Mouse (Mus musculus): Measurements from ENCODE around the gene Vps33b. TPM values are rescaled to one million over a fixed set of nuclear protein-coding genes. Genes with fewer than 3 reads are reported as not detected.
A peak's percentile ranks its signal among the peaks of the same experiment; 100 is the strongest.

Vps33b gene
- total and polyA plus RNA-seq, 3 experiments, result 9.3 to 20.6 (median 20.4) TPM

DNA sequence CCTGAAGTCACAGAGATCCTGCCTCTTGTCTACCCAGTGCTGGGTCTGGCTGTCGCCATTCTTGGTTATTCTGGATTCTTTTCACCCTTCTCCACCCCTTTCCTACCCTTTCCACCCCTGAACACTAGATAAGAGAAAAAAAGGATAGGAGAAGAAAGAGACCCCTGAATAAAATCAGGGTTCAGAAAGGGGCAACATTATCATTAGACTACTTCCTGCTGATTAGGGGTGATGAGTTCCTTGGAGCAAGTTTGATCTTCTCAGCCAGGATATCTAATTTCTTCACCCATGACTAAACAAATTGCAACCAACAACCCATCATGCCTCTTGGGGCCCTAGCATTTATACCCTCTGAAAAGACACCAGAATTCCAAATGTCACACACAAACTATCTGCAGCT, 1.7 kb upstream of the Vps33b start:
- DNase-seq, result no peak

DNA sequence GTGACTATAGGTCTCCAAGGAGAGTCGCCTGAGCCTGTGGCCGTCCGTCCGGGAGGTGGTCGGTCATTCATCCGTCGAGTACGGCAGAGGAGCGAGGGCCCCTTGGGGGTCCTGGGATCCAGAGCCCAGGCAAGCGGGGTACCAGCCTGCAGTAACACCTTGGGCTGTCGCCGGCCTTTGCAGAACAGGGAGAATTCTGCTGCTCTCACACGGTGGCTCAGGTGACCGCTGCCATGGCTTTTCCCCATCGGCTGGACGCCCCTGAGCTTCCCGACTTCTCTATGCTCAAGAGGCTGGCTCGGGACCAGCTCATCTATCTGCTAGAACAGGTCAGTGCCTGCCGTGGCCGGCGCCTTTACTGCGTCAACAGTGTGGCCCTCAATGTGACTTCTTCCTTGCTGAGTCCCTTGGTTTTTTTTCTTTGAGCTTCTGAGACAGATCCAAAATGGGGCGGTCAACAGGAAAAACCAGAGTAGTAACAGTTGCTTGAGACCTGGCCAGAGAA, 354 bp downstream of the Vps33b start:
- peak; percentile 68 for DNase-seq

DNA sequence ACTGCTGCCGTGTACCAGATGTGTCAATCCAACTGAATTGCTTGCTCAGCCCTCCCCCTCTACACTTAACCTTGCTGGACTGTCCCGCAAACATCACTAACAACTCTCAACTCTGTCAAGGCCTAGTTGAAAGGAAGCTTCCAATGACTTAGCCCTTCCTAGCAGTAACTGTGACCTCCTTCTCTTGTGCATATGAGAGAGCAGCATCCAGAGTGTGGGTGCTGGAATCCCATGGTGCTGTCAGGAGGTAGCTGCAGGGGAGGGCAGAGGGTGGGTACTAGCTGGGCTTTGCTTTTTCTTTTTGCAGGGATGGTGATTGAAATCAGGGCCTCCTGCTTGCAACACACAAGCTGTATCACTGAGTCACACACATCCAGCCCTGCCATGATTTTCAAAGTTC, 4.0 kb downstream of the Vps33b start:
- peak; percentile 59 for DNase-seq

DNA sequence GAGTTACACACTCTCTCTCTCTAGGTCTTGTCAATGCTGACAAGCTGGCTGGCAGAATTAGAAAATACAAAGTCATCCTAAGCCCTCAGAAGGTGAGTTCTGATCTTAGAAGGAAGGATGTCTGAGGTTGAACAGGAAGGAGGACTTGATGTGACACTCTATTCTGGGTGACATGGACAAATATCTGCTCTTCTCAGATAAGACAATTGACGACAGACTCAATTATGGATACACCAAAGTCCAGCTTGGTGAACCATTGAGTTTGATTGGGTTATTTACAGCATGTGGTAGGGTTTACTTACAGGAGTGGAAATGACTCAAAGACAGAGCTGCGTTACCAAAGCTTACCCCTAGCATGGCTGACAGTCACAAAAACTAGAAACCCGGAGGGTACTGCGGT, 6.9 kb downstream of the Vps33b start:
- DNase-seq, result no peak

DNA sequence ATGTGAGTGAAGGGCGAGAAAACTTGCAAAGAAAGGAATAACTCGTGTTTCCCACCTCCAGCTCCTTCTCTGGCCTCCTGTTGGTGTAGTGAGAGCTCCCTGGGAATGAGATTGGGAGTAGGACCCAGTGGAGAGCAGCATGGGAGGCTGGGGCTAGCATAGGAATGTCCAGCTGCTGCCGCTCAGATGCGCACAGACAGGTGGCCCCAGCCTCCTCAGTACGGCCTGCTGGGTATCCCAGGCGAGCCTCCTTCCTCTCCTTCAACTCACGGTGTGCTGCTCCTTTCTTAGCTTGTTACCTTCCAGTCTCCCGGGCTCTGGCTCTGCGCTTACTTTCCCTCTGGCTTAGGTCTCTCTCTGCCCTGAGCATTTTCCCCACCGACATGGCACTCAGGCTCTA, 10.6 kb downstream of the Vps33b start:
- DNase-seq, result no peak

DNA sequence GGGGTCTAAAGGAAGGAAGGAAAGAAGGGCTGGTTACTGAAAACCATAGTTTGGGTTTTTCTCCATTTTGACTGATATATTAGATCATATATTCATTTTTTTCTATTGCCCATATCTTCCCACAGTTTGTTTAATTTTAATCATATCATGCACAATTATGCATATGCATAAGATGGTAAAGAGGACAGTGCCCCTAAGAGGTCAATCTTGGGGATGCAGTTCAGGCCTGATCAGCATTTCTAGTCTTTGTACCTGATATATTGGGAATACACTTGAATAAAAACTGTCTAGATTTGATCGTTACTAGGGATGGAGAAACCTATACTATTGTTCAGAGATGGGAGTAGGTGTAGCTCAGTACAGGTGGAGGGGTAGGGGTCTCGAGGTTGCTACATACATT, 11.5 kb downstream of the Vps33b start:
- no peak for DNase-seq

DNA sequence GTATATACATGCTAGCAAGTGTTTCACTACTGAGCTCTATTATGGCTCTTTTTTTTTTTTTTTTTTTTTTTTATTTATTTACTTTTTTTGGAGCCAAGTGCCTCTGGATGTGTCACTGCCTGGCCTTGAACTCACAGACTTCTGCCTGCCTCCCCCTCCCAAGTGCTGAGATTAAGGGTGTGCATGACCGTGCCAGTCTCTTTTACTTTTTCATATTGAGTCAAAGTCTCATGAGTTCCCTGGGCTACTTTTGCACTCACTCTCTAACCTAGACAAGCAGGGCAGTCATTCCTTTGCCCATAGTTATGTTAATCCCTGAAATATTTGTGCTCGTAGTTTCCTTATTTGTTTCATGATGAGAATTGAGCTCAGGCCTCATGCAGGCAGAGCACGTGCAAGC, 12.2 kb downstream of the Vps33b start:
- DNase-seq, result peak; percentile 68

DNA sequence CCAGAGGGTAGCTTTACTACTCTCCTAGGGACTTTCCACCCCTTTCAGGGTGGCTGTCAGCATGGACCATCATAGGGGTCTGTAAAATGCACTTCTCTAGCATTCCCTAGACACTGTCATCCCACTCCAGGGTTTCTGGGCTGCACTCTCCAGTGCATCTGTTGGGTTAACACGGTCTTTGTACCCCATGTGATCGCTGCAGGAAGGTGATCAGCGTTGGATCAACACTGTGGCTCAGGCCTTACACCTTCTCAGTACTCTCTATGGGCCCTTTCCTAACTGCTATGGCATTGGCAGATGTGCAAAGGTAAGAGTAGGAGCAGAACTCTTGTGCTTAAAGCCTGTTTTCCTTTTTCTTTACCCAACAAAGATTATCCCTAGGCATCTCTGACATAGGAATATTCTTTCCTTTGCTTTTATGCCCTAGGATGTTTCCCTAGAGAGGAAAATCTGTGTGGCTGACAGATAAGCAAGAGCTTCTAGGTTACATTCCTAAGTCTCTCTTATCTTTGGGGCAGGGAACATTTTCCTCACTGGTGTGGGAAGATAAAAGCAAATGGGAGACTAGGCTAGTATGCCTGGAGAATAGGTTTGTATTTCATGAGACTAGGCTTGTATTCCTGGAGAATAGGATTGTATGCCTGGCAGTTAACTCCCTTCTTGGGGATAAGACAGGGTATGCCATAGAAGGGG, 13.9 kb downstream of the Vps33b start:
- DNase-seq, result no peak

DNA sequence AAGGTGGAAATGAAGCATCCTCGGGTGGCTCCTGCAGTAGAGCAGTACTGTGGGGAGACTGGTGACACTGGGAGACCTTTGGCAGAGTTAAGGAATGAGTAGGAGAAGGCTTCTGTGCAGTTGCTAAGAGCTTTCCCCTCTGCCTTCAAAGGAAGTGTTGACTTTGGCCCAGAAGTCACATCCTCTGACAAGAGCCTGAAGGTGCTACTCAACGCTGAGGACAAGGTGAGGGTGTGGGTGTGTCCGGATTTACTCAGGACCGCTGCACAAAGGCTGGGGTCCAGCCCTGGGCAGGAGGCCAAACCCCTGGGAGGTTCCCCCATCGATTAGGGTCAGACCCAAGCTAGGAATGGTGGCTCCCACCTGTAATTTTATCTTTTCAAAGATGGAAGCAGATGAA, 14.9 kb downstream of the Vps33b start:
- no peak for DNase-seq

DNA sequence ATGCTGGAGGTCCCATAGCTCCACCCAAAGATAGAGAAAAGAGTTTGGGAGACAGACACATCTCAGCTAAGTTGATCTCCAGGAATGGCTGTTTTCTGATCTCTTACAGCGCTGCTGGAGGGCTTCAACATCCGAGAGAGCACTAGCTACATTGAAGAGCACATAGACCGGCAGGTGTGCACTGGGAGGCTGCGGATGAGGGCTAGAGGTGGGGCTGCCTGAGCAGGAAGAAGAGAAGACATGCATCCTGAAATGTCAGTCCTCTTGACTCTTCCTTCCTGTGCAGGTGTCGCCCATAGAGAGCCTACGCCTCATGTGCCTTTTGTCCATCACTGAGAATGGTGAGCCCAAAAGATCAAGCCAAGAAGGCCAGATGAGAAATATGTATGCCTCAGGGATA, 16.3 kb downstream of the Vps33b start:
- DNase-seq, result no peak

DNA sequence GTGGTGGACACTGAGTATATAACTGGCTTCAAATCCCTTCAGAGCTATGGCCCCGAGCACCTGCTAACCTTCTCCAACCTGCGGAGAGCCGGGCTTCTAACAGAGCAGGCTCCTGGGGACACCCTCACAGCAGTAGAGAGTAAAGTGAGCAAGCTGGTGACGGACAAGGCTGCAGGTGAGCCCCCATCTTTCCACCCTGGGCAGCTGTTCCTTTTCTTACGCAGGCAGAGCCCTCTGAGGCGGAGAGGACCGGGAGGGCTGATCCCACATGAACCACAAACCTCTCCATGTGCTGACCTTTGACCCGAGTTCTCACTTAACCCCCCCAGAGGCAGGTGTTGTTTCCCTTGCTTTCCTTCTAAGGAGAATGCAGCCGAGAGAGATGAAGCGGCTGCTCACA, 18.3 kb downstream of the Vps33b start:
- DNase-seq, result no peak

DNA sequence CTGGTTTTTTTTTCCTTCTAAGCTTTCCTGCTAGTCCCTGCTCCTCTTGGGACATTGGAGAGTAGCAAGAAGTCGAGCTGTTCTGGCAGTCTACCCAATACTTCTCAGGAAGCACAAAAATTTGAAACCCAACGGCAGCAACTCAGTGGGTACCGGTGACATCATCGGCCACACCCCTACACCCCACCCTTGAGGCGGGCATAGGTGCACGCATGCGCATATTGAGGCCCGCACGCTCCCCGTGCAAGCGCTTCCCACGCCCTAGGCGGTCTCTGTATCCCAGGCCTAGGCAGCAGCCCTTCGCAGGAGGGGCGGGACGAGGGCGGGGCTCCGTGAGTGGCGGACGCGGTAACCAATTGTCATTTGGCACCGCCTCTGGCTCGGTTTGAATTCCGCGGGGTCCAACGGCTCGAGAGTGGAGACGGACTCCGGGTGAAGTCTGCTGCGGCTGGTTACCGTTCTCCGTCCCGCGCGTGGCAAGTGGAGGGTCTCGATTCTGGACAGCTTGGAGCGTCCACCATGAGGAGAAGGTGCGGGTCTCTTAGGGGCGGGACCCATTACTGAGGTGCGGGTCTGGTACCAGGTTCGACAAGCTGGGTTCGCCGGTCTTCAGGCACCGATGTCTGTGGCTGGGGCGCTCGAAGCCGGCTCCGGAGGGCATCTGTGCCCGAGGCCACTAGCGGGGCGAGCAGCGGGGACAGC, 24.8 kb downstream of the Vps33b start, which contains the start of gene Prc1:
Gene Prc1, plus strand, starts transcription at position 389 of the 702 bp plus-strand sequence.
- DNase-seq, result peak; percentile 100

DNA sequence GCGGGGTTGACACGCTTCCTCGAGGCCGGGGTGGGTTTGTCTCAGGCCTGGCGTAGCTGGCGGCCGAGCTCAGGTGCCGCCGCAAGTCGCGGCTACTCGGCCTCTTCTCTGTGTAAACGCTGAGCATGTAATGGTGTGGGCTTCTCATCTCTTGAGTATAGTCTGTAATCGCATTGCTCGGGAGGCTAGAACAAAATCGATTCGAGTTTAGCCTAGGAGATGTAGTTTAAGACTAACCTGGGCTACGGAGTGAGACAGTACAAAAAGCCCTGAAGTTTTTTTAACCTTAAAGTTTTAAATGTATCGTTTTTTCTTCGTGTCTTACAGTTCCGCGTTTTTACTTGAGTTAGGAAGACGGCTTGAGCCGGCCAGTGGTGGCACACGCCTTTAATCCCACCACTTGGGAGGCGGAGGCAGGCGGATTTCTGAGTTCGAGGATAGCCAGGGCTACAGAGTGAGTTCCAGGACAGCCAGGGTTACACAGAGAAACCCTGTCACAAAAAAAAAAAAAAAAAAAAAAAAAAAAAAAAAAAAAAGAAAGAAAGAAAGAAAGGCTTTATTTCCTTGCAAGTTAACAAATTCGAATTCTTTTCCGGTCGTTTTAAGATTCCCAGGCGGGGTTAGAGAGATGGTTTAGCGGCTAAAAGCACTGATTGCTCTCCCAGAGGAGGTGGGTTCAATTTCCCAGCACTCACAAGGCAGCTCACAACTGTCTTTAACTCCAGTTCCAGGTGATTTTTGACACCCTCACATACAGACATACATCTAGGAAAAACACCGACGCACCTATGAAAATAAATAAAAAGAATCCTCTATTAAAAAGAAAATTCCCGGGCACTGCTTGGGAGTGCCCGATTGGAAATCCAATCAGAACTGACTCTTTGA, 25.6 kb downstream of the Vps33b start:
- no peak for DNase-seq

DNA sequence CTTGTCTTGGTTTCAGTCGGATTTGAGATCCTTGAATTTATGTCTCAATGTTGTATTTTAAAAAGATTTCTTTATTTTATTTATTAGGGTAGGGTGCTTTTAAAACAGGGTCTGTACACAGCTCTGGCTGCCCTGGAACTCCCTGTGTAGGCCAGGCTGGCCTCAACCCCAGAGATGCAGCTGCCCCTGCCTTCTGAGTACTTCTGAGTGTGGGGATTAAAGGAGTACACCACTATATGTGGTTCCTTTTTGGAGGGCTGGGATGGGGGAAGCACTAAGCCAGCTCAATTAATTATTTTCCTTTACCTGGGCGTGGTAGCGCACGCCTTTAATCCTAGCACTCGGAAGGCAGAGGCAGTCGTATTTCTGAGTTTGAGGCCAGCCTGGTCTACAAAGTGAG, 27.0 kb downstream of the Vps33b start:
- no peak for DNase-seq

DNA sequence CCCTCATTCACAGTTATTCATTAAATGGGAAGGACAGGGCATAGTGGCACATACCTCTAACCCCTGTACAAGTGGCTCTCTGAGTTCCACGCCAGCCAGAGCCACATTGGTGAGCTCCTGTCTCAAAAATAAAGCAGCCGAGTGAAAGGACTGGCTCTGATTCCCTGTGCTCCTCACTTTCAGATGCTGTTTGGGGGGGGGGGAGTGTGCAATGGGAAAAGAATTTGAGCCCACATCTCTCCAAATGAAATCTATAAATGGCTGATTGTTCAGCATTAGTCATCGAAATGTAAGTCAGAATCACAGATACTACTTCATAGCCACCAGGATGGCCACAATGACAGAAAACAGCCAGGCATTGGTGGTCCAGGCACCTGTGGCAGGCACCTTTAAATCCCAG, 27.6 kb downstream of the Vps33b start:
- DNase-seq, result no peak

DNA sequence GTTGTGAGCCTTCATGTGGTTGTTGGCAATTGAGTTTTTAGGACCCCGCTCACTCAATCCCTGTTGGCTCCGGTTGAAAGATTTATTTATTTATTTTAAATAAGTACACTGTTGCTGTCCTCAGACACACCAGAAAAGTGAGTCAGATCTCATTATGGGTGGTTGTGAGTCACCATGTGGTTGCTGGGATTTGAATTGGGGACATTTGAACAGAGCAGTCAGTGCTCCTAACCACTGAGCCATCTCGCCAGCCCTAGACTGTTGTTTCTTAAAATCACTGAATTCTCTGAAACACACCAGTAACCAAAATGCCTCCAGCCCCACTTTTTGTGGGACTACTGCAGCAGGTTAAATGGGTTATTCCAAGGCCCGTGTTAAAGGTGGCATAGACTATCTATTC, 29.3 kb downstream of the Vps33b start:
- no peak for DNase-seq

DNA sequence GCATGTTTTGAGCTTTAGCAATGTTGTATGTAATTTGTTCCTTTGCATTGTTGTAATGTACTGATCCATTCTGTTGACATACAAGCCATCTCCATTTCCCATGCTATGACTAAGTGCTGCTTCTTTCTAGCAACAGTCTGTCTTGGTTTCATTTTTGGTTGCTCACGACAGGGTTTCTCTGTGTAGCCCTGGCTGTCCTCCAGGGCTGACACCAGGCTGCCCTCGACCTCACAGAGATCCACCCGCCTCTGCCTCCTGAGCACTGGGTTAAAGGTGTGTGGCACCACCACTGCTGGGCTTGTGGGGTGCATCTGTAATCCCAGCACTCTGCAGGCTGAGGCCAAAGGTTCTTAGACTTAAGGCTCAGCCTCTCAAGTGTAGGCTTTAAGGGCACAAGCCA, 30.1 kb downstream of the Vps33b start:
- DNase-seq, result peak; percentile 42

DNA sequence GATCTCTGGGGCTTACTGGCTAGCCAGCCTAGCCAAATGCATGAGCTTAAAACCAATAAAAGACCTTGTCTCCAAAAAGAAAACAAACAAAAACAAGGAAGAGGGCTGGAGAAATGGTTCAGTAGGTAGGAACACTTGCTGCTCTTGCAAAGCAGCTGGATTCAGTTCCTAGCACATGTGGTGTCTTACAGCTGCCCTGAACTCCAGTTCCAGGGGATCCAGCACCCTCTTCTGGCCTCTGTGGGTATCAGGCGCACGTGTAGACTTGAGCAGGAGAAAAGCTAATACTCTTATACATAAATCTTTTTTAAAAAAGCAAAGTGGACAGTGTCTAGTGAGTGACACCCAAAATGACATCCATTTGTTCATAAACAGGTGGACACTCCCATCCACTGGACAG, 32.1 kb downstream of the Vps33b start:
- no peak for DNase-seq

DNA sequence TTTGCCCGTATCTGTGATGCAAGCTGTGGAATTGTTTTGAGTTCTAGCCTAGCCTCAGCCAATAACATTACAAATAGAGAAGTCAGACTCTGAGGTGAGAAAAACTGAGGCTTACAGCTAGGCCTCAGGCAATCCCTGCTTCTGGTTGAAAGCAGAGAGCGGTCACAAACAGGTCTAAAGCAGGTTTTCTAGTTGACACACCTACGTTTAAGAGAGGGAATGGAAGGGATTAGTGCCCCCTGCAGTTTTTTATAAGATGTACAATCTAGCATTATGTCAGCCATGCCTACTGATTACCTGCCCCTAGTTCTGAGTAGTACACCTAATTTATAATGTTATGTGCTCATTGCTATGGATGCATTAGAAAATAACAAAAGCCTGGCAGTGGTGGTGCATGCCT, 38.3 kb downstream of the Vps33b start:
- no peak for DNase-seq

DNA sequence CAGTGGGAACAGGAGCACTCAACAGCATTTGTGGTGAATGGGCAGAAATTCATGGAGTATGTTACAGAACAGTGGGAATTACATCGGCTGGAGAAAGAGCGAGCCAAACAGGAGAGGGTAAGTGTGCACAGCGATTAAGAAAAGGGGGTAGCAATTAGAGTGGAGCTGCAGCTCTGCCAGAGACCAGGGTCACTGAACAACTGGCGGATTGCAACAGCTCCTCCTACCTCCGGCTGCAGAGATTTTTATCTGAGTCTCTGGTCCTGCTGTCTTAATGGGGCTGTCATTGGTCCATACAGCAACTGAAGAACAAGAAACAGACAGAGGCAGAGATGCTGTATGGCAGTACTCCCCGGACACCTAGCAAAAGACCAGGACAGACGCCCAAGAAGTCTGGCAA, 41.3 kb downstream of the Vps33b start:
- DNase-seq, result no peak

DNA sequence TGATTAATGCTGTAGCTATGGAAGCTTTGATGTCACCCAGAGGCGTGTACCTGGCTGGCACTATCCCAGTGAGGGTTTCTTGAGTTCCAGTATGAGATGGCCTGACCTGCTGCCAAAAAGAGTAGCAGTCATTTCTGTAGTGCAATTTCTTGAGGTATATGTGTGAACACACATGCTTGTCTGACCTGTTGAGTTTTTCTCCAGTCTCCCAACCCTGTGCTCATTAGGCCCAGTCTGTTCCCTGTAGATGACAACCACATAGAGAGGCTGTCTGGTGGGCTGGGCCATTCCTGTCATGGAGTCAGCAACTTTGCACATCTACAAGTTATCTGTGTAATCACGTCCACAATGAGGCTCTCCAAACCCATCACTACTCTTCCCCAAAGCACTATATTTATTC, 46.3 kb downstream of the Vps33b start:
- DNase-seq, result no peak

DNA sequence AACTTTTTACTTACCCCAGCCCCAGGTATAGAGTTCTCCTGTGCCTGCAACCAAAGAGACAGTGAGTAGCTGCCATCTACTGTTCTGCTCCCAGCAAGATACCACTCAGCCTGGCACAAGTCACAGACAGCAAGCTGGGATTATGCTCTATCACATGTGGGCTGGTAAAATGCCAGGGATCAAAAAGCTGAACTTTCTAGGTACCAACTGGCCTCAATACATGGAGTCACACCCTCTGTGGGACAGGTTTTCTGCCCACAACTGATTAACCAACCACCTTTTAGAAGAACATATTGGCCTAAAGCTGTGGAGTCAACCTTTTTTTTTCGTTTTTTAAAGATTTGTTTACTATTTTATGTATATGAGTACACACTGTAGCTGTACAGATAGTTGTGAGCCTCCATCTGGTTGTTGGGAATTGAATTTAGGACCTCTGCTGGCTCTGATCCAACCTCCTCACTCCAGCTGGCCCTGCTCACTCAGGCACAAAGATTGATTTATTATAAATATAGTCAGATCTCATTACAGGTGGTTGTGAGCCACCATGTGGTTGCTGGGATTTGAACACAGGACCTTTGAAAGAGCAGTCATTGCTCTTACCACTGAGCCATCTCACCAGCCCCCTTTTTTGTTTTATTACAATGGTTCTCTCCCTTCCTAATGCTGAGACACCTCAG, 48.1 kb downstream of the Vps33b start:
- DNase-seq, result no peak
